Mouse (Mus musculus) limb, embryonic 10.5 days (tissue): ENCODE results near the gene Pard3. TPM values are rescaled to one million over a fixed set of nuclear protein-coding genes. Genes with fewer than 3 reads are reported as not detected.

Experiments
- DNase-seq: peaks from one replicate; pipeline ENCODE4 v3.0.0-alpha.2; 2017; ENCODE audit warnings: low spot score
- H3K27ac ChIP-seq: fragments of 300-500 bp; sonication (generic); 2 replicates; pipeline ENCODE4 v1.5.1; 2016; ENCODE audit warnings: mild to moderate bottlenecking
- H3K27me3 ChIP-seq: fragments of 300-500 bp; sonication (generic); 2 replicates; pipeline ENCODE4 v1.6.1; 2016; ENCODE audit warnings: low read depth, mild to moderate bottlenecking; ENCODE audit not compliant: poor library complexity, severe bottlenecking
- H3K36me3 ChIP-seq: fragments of 300-500 bp; sonication (generic); 2 replicates; pipeline ENCODE4 v1.6.1; 2016; ENCODE audit warnings: mild to moderate bottlenecking, moderate library complexity
- H3K4me1 ChIP-seq: fragments of 300-500 bp; sonication (generic); 2 replicates; pipeline ENCODE4 v1.6.1; 2016
- H3K4me3 ChIP-seq: fragments of 300-500 bp; sonication (generic); 2 replicates; pipeline ENCODE4 v1.5.1; 2016; ENCODE audit warnings: mild to moderate bottlenecking, moderate library complexity
- H3K9me3 ChIP-seq: fragments of 300-500 bp; sonication (generic); replicated peaks from 2 replicates; pipeline ENCODE4 v1.6.1; 2016; ENCODE audit warnings: mild to moderate bottlenecking
- WGBS: fragments of 180-500 bp; shearing (Covaris S2); methylation state at CpG from one replicate; pipeline ENCODE4 v1.1.7; 2016; 5-methylcytosine and 5-hydroxymethylcytosine counted together
- polyA plus RNA-seq: library from polyadenylated mRNA; unstranded; fragments of >200 nt; fragmentation: Nextera tagmentation; extraction: Ambion mirVana; gene quantifications from 2 replicates; pipeline ENCODE4 v1.2.1, GENCODE M21; 2016

Pard3 gene
- polyA plus RNA-seq, 1 experiment from 2014 or later = 34.8 TPM

DNA sequence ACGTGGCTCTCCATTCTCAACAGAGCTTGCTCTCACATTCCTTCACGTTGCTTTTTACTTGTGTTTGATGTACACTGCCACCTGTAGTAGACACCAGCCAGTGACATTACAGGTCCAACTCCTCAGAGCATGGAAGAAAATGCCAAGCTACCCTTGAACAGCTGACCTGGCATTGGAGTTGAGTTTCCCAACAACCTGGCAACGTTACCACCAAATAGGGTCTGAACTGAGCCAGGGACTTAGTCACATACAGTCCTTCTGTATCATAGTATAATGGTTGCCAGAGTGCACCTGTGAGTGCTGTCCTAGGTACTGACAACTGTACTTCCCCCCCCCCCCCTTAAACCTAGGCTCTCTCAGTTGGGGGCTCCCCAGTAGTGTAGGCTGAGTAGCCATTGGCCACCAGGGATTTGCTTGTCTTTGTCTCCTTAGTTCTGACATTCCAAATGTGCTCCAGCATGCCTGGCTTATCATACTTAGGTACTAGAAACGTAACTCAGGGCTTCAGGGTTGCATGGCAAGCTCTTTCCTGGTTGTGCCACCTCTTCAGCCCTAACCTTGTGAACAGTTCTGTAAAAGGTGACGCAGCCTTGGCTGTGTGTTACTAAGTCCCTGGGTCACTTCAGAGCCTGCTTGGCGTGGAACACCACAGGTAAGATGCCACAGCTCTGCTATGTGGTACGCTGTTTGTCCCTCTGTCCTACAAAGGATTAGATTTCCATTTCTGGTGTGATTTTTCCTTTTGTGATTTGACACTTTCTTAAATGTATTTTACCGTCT, 201.2 kb downstream of the Pard3 start:
- 82% methylated on average over 8 of the region's 8 CpGs for WGBS
- no peaks in the 10 kb centered on the region for H3K27me3 ChIP-seq
- peaks cover 42% of the 10 kb centered on the region for H3K4me1 ChIP-seq

DNA sequence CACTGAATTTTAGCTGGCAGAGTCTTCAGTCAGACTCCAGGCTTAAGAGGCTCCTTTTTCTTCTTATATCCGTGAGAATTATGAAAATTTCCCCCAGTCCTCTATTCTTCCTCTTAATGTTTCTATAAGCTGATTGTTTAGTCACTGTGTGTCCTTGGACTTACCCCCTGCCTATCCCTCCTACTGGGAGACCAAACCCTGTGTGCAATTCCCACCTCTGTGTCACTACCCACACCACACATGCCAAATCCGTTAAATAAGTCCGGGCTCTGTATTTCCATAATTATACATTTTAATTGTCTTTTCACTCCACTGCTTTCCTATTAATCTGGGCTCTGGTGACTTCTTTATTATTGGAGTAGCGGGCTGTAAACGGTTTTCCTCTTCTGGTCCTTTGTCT, 203.1 kb downstream of the Pard3 start:
- Histone ChIP-seq H3K27me3 (no peaks in the 10 kb centered on the region), H3K9me3 (no peaks in the 10 kb centered on the region), H3K27ac (no peak overlapping the region), H3K4me3 (no peak overlapping the region), H3K4me1 (peaks cover 42% of the 10 kb centered on the region), H3K36me3 (no peaks in the 10 kb centered on the region)
- 85% methylated on average over 5 of the region's 5 CpGs for WGBS
- no peak for DNase-seq

More for the DNA sequence above, 201.2 kb downstream of the Pard3 start:
- no peak for DNase-seq
- Histone ChIP-seq H3K27ac (no peak overlapping the region), H3K4me3 (no peak overlapping the region), H3K36me3 (no peaks in the 10 kb centered on the region), H3K9me3 (no peaks in the 10 kb centered on the region)

GRCm38 (mm10) chr8:127268239-127269024, 204.7 kb downstream of the Pard3 start:
- 75% methylated on average over 12 of the region's 12 CpGs for WGBS
- peaks cover 31% of the 10 kb centered on the region for H3K4me1 ChIP-seq
- H3K27me3 ChIP-seq = no peaks in the 10 kb centered on the region
- no peaks in the 10 kb centered on the region for H3K36me3 ChIP-seq
- no peaks in the 10 kb centered on the region for H3K9me3 ChIP-seq
- no peak overlapping the region for H3K4me3 ChIP-seq
- no peak for DNase-seq
- no peak overlapping the region for H3K27ac ChIP-seq

- Histone ChIP-seq H3K9me3 (no peaks in the 10 kb centered on the region), H3K4me1 (peaks cover 27% of the 10 kb centered on the region), H3K27ac (no peak overlapping the region), H3K36me3 (no peaks in the 10 kb centered on the region), H3K4me3 (no peak overlapping the region), H3K27me3 (no peaks in the 10 kb centered on the region)
- 80% methylated on average over 2 of the region's 2 CpGs for WGBS
- no peak for DNase-seq
Measured at GRCm38 (mm10) chr8:127269082-127269747, 205.5 kb downstream of the Pard3 start.

GRCm38 (mm10) chr8:127271186-127271585, 207.5 kb downstream of the Pard3 start:
- Histone ChIP-seq H3K4me1 (peaks cover 20% of the 10 kb centered on the region), H3K36me3 (no peaks in the 10 kb centered on the region), H3K9me3 (no peaks in the 10 kb centered on the region), H3K27ac (no peak overlapping the region), H3K27me3 (no peaks in the 10 kb centered on the region), H3K4me3 (no peak overlapping the region)
- no peak for DNase-seq
- WGBS = 95% methylated on average over 3 of the region's 3 CpGs

GRCm38 (mm10) chr8:127280299-127280974, 216.7 kb downstream of the Pard3 start:
- H3K27ac ChIP-seq = no peak overlapping the region
- H3K36me3 ChIP-seq = peaks cover 22% of the 10 kb centered on the region
- DNase-seq = no peak
- H3K27me3 ChIP-seq = no peaks in the 10 kb centered on the region
- no peaks in the 10 kb centered on the region for H3K4me1 ChIP-seq
- no peak overlapping the region for H3K4me3 ChIP-seq
- H3K9me3 ChIP-seq = no peaks in the 10 kb centered on the region
- WGBS = 90% methylated on average over 7 of the region's 7 CpGs

GRCm38 (mm10) chr8:127281035-127281434, 217.3 kb downstream of the Pard3 start:
- no peak for DNase-seq
- H3K27ac ChIP-seq = no peak overlapping the region
- WGBS = 91% methylated on average over 4 of the region's 4 CpGs
- H3K9me3 ChIP-seq = no peaks in the 10 kb centered on the region
- H3K36me3 ChIP-seq = peaks cover 27% of the 10 kb centered on the region
- no peaks in the 10 kb centered on the region for H3K4me1 ChIP-seq
- H3K27me3 ChIP-seq = no peaks in the 10 kb centered on the region
- H3K4me3 ChIP-seq = no peak overlapping the region

DNA sequence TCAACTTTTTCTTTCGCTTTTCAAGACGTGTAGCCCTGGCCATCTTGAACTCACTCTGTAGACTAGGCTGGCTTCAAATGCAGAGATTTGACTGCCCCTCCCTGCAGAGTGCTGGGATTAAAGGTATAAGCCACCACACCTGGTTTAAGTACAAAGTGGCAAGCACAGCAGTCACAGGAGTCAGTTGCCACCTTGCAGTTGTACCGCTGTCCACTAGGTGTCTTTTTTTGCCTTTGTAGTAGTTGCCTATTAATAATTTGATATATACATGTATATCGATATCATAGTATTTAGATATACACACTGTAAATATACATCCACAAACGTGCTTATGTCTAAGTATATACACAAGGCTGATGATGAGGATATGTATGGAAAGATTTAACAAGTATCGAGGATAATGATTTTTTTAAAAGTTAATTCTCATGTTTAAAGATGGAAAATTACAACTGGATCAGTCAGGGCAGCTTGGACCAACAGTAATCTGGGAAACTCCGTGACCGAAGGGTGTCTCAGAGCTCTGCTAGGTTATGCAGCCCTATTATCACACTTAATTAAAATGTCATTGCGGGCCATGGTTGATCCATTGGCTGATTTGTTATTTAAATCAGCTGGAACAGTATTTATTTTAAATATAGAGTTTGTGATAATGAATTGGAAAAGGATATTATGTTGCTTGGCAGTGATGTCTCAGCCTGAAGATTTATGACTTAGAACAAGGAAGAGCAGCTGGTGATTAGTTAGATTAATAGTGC, 220.9 kb downstream of the Pard3 start:
- Histone ChIP-seq H3K9me3 (no peaks in the 10 kb centered on the region), H3K36me3 (peaks cover 7% of the 10 kb centered on the region; the same call in 1 of the 2 replicates), H3K4me1 (0 out of 2 replicates have a peak, but pooled peaks cover 2% of the 10 kb centered on the region), H3K4me3 (no peak overlapping the region), H3K27ac (no peak overlapping the region), H3K27me3 (no peaks in the 10 kb centered on the region)
- 87% methylated on average over 9 of the region's 9 CpGs for WGBS
- DNase-seq = no peak

GRCm38 (mm10) chr8:127287816-127288215, 224.1 kb downstream of the Pard3 start:
- WGBS = 93% methylated on average over 10 of the region's 10 CpGs
- Histone ChIP-seq H3K27me3 (no peaks in the 10 kb centered on the region), H3K36me3 (peaks cover 7% of the 10 kb centered on the region; the same call in 1 of the 2 replicates), H3K27ac (no peak overlapping the region), H3K4me3 (no peak overlapping the region), H3K4me1 (0 out of 2 replicates have a peak, but pooled peaks cover 2% of the 10 kb centered on the region), H3K9me3 (no peaks in the 10 kb centered on the region)
- no peak for DNase-seq

DNA sequence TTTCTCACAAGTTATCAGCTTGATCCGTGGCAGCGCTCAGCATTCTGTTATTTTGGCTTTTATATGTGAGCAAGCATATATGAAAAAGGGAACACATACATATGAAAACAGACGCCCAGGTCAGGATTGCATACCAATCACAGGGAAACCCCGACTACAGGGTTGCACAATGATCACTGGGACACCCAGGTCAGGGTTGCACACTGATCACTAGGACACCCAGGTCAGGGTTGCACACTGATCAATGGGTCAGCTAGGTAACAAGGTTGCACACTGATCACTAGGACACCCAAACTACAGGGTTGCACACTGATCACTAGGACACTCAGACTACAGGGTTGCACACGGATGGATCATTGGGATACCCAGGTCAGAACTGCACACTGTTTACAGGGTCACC, 228.6 kb downstream of the Pard3 start:
- DNase-seq = no peak

DNA sequence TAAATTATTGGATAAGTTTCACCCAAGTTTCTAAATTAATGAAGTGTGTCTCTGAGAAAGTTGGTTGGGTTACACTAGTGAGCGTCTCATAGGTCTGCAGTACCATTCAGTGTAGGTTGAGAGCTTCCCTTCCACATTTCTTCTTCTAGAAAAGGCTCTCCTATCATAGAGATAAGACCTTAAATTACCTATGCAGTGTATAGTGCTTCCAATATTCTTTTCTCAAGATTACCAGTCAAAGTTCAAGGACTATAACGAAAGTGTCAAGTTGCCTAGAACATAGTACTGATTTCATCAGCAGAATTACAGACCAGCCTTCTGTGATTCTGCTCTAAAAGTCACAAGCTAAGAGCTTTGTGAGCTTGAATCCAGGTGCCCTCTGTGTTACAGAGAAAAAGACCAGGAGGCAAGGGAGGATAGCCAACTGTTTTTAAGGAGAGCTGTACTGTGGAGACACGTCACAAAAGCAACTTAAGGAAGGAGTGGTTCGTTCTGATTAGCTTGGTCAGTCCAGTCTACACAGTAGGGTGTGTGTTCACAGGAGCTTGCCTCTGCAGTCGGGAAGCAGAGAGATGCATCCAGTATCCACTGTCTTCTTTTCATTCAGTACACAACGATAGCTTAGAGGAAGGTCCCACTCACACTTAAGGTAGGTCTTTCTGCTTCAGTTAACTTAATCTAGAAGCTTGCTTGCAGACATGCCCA, 229.5 kb downstream of the Pard3 start:
- no peaks in the 10 kb centered on the region for H3K27me3 ChIP-seq
- H3K9me3 ChIP-seq = no peaks in the 10 kb centered on the region
- H3K36me3 ChIP-seq = no peaks in the 10 kb centered on the region
- DNase-seq = no peak
- WGBS = 87% methylated on average over 6 of the region's 6 CpGs
- no peak overlapping the region for H3K4me3 ChIP-seq
- no peak overlapping the region for H3K27ac ChIP-seq
- 0 out of 2 replicates have a peak, but pooled peaks cover 4% of the 10 kb centered on the region for H3K4me1 ChIP-seq

More for the DNA sequence above, 228.6 kb downstream of the Pard3 start:
- 93% methylated on average over 5 of the region's 5 CpGs for WGBS
- H3K4me1 ChIP-seq = 0 out of 2 replicates have a peak, but pooled peaks cover 4% of the 10 kb centered on the region
- no peak overlapping the region for H3K27ac ChIP-seq
- H3K4me3 ChIP-seq = no peak overlapping the region
- no peaks in the 10 kb centered on the region for H3K27me3 ChIP-seq
- no peaks in the 10 kb centered on the region for H3K36me3 ChIP-seq
- H3K9me3 ChIP-seq = no peaks in the 10 kb centered on the region
